Mouse (Mus musculus): Measurements from ENCODE around the gene Adh6b.

The Adh6b gene

DNA sequence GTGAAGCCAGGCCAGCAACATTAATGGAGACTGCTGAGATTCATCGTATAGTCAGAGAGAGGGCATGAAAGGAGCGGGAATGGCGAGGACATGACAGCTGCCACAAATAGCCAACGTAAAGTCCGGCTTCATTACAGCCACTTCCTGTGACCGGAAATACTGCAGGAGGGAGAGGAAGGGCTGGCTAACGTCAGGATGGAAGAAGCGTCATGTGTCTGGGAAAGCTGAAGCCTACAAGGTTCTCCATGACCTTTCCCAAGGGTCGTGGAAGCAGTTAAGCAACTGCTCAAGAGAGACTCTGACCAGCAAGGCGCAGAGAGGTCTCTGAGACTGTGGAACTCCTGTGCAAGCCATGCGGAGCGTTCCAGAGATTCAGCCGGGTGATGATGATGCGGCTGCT lies at the start of gene Adh6b:
Gene Adh6b (plus strand): TSS at position 305 of the 400 bp plus-strand sequence.
- in situ Hi-C loops (cut with MboI, MseI): no loop called here

DNA sequence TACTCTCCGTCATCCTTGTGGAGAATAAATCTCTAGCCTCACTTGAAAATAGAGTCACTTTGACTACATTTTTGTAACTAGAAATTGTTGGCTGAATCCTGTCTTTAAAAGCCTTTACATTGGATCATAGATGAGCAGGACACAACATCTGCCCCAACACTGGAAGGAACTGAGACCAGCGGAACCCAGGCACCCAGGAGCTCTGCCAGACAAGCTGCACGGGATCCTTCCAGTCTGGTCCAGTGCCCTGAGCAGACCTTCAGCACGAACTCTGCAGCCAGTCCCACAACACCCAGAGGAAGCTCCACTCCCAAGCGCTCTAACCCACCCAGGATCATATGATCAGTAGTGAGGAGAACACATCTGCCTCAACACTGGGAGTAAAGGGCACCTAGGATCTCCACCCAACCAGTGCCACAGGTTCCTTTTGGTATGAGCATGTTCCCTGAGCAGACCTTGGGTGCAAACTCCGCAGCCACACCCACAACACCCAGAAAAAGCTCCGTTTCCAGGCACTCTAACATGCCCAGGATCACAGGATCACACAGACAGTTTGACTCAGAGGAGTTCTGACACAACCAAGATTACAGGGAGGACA lies 48.2 kb upstream of the Adh6b start:
- in situ Hi-C loops (cut with MboI, MseI): no loop called here

DNA sequence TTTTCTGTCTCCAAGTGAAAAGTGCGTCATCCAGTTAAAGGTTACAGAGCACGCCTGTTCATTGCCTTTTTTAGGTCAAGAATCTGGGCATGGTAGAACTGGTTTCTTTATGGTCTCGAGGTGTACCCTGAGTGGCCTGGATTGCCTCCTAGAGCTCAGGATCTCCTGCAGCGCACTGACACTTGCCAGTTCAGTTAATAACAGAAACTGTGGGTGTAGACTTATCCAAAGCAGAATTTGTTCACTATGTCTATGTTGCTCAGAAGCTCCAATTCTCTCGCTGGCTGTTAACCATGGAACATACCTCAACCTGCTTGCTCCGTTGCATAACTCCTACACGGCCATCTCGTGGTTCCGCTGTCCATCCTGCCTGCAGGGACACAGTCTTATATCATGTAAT lies 41.4 kb upstream of the Adh6b start:
- in situ Hi-C loops (cut with MboI, MseI): no loop called here

GRCm38 (mm10) chr3:138302676-138303075 lies 38.9 kb upstream of the Adh6b start:
- in situ Hi-C loops (cut with MboI, MseI): no loop called here

- in situ Hi-C loops (cut with MboI, MseI): no loop called here
Measured at GRCm38 (mm10) chr3:138303771-138304488, 37.6 kb upstream of the Adh6b start.

DNA sequence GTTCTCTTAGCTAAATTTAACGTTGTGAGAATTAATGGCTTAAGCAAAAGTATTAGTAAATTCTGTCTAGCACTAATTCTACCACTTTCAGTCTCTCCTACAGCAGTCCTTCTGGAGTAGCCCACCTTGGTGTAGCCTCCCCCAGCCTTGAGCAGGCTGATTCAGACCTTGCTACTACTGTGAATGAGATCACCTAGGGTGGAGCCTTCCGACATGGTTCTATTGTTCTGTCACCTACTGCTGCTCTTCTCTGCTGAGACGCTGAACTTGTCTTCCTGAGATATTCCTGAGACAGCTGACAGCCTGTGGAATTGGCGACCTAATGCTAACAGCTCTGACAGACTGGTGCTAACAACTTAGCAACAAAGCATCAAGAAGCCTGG lies 37.1 kb upstream of the Adh6b start:
- in situ Hi-C loops (cut with MboI, MseI): no loop called here

DNA sequence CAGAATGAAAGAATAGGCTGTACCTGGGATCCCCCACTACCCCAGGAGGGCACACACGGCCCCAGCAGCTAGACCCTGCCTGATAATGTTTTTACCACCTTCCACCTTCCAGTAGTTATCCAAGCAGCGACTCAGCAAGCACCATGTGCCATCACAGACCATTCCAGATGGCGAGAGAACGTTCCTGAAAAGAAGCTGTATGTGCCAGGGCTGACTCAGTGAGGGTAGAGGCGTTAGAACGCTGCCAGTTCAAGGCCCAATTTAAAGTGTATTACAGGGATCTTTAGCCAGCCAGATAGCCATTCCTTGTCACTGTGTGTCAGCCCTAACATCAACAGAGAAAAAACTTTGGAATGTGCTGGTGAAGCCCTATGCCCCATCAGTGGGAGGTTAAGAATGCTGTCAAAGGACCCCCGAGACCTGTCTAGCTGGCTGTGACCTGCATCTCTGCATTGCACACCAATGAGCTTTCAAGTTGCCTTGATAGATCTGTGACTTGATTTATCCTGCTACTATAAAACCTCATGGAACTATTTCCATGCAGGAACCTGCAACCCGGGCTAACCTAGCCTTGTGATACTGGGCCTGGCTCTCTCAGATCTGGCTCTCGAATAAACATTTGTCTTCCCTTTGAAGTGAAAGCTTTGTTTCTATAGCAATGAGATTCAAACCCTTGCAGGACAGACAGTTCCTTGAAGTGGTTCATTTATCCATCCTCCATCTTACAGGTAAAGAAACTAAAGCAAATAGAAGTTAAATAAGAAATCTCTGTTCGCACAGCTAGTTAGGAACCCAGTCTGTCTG lies 35.9 kb upstream of the Adh6b start:
- in situ Hi-C loops (cut with MboI, MseI): no loop called here

GRCm38 (mm10) chr3:138306290-138306683 lies 35.3 kb upstream of the Adh6b start:
- in situ Hi-C loops (cut with MboI, MseI): no loop called here

DNA sequence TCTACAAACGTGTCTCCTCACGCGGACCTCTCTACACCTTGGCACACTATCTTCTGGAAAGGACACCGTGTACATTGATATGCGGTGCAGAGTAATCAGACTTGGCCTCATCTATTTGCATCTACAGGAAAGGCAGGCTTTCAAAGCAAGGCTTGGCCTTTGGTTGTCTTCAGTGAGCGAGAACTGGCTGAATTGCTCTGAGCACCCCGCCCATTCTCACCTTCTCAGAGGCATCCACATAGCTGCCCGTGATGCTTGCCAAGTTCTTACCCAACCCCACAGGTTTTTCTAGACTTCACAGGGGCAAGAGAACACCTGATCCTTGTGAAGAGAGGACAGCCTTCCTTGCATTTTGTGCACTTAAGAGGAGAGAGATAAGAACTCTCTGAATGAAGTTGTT lies 31.7 kb upstream of the Adh6b start:
- in situ Hi-C loops (cut with MboI, MseI): no loop called here

- in situ Hi-C loops (cut with MboI, MseI): no loop called here
Measured at GRCm38 (mm10) chr3:138311015-138311414, 30.6 kb upstream of the Adh6b start.

DNA sequence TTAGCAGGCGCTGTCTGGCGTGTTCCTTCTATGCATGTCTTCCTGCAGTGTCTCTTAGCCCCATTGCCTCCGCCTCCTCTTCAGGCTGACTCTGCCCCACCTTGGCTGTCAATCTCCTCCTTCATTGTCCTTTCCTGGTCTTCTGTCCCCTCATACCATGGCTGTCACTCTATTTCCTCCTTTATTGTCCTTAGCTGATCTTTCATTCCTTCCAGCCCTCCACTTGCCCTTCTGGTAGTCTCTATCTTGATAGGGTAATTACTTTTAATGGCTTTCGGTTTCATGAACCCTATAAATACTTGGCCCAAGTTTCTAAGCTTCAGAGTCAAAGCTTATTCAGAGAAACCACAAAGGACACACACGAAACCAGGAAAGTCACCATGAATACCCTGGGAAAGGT lies 28.6 kb upstream of the Adh6b start, which contains the start of gene Adh6a:
Gene Adh6a (plus strand): TSS at position 322 of the 400 bp plus-strand sequence.
- in situ Hi-C loops (cut with MboI, MseI): no loop called here

DNA sequence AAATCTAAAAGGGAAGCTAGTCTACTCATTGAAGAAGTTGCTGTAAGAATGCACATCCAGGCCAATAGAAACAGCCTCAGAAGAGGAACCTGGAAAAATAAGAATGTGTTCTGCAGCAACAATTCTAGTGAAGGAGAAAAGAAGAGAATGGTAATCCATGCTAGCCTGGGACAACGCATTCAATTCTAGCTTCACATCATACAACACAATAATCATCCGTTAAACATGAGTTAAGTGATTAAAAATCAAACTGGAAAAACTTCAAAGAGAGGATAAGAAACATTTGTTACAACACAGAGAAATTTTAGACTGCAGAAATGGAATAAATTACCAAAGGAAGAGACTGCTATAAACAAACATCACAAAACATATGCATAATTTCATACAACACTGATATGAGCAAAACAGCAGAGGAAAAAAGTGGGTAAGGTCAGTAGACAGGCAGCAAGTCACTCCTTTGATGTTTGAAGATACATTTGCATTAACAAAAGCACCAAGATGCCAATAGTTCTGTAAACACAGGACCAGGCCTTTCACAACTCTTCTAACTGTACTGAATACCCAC lies 24.6 kb upstream of the Adh6b start:
- in situ Hi-C loops (cut with MboI, MseI): no loop called here

GRCm38 (mm10) chr3:138325001-138325400 lies 16.6 kb upstream of the Adh6b start:
- in situ Hi-C loops (cut with MboI, MseI): loop anchor here (5.0 kb wide), 1 partner anchor 112 kb away; no protein-coding TSS in a partner anchor

GRCm38 (mm10) chr3:138325466-138325865 lies 16.1 kb upstream of the Adh6b start:
- in situ Hi-C loops (cut with MboI, MseI): loop anchor here (5.0 kb wide), 1 partner anchor 112 kb away; no protein-coding TSS in a partner anchor

DNA sequence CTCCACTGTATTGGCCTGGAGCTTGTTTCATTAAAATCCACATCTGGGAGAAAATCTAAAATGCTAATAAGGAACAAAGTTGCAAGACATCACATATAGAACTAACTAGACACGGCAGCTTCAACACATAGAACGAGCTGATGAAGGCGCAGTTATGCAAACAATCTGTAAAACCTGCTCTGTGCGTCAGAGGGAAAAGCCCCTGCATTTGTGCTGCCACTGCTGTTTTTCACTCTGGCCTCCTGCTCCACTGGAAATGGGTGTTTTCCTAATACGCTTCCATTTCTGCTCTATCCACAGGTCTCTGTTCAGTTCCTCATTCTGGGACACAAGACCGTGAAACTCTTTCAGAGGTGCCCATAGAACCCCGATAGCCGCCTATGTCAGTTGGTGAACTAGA lies 7.7 kb upstream of the Adh6b start:
- in situ Hi-C loops (cut with MboI, MseI): no loop called here

- in situ Hi-C loops (cut with MboI, MseI): no loop called here
Measured at GRCm38 (mm10) chr3:138334320-138334719, 7.3 kb upstream of the Adh6b start.

GRCm38 (mm10) chr3:138335566-138335965 lies 6.0 kb upstream of the Adh6b start:
- in situ Hi-C loops (cut with MboI, MseI): no loop called here

DNA sequence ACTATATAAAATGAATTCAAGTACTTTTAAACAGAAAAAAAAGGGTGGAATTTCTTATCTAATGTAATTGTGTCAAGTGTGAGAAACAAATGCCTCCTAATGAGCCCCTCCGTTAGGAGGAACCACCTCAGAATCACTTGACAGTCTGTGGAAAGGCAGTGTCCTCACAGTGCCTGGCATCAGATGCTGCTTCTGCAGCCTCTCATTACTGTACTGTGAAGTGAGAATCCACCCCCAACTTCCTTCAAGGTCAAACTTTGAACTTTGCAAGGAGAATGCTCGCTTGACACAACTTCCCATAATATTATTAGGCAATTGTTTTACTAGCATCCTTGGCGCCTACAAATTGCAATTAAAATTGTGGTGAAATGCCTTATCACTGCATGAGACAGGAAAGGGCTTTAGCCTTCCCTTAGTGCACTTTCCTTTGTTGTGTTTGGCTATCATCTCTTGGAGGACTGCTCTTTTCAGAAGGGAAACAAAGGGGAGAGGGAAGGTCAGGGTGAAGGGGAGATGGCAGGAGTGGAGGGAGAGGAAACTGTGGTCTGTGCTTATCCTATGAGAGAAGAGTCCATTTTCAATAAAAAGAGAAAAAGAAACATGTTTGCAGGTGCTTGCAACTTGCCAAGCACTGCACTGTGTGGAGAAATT lies 5.3 kb upstream of the Adh6b start:
- in situ Hi-C loops (cut with MboI, MseI): no loop called here

DNA sequence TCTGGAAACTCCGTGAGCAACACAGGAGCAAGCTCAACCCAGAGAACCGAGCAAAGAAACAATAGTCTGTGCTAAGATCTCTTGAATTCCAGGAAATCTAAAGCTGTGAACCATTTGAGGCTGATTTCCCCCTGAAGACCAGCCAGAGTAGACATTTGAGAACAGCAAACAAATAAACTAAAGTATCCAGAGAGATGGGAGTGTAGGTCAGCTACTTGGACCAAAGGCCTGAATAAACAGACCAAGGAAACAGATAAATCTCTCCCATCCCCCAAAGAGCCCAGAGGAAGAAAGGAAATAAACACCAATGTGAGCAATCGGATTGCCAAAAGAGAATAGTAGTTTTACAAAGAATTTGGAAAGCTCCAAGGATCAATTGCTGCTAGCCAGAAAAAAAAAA lies 5.5 kb downstream of the Adh6b start:
- in situ Hi-C loops (cut with MboI, MseI): no loop called here

- in situ Hi-C loops (cut with MboI, MseI): no loop called here
Measured at GRCm38 (mm10) chr3:138352012-138352809, 10.6 kb downstream of the Adh6b start.

DNA sequence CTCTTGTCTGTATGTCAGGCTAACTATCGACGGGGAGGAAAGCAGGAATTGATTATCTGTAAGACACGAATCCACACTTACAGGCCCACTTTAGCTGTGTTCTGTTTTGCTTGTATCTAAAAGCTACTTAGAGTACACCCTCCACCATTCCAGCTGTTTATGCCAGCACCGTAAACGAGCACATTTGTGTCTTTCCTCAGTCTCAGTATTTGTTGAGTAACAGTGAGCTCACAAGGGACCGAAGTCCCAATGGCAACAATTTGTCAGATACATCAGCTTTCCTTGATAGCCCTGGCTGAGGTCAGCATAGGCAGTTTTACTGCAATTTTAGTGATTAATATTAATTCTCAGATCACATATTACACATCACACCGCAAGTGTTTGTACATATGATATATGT lies 17.3 kb downstream of the Adh6b start:
- in situ Hi-C loops (cut with MboI, MseI): no loop called here

Data from T-helper 1 cell (primary cell).